Mouse (Mus musculus): Measurements from ENCODE around the gene Mrpl22. TPM values are rescaled to one million over a fixed set of nuclear protein-coding genes. Genes with fewer than 3 reads are reported as not detected.
"Not testable (repeated sequence)": the region's sequence is repeated elsewhere in the genome, so short reads cannot be mapped to it uniquely, and the experiment has no call there.

Mrpl22 gene
- polyA plus RNA-seq, 1 experiment from 2014 or later, result 117 TPM

- WGBS, result 48% methylated on average over 4 of the region's 4 CpGs
- Histone ChIP-seq H3K27ac (ENCODE audit: low read depth, low read length) (no peak overlapping the region), H3K27me3 (ENCODE audit: control insufficient read depth, insufficient read depth, low read length) (no peaks in the 10 kb centered on the region), H3K36me3 (ENCODE audit: control insufficient read depth, insufficient read depth, low read length) (no peaks in the 10 kb centered on the region), H3K4me3 (ENCODE audit: low read depth, low read length) (no peak overlapping the region), H3K4me2 (replicated peaks; ENCODE audit: low read depth, low read length) (no peak overlapping the region), H3K4me1 (replicated peaks; ENCODE audit: control insufficient read depth, insufficient read depth, low read length) (no peaks in the 10 kb centered on the region), H3K9me3 (ENCODE audit: control insufficient read depth, low read length) (no peaks in the 10 kb centered on the region), H3K9ac (ENCODE audit: low read depth, low read length) (no peak overlapping the region)
- ATAC-seq (ENCODE audit: low FRiP score) (no peak), DNase-seq (ENCODE audit: low spot score) (no peak)
These were observed 22.5 kb downstream of the Mrpl22 start for GRCm38 (mm10) chr11:58193860-58194520.

- Histone ChIP-seq H3K27me3 (ENCODE audit: control insufficient read depth, insufficient read depth, low read length) (no peaks in the 10 kb centered on the region), H3K4me3 (ENCODE audit: low read depth, low read length) (peak overlapping the region; percentile 31; the same call in 1 of the 2 replicates), H3K4me2 (replicated peaks; ENCODE audit: low read depth, low read length) (peak overlapping the region; percentile 51; the same call in 1 of the 2 replicates), H3K27ac (ENCODE audit: low read depth, low read length) (no peak overlapping the region), H3K36me3 (ENCODE audit: control insufficient read depth, insufficient read depth, low read length) (no peaks in the 10 kb centered on the region), H3K4me1 (replicated peaks; ENCODE audit: control insufficient read depth, insufficient read depth, low read length) (no peaks in the 10 kb centered on the region), H3K9me3 (ENCODE audit: control insufficient read depth, low read length) (no peaks in the 10 kb centered on the region), H3K9ac (ENCODE audit: low read depth, low read length) (no peak overlapping the region)
- DNase-seq (ENCODE audit: low spot score) (no peak), ATAC-seq (ENCODE audit: low FRiP score) (no peak)
- 87% methylated on average over 4 of the region's 4 CpGs for WGBS
These were observed 27.2 kb downstream of the Mrpl22 start for GRCm38 (mm10) chr11:58198663-58199062.

GRCm38 (mm10) chr11:58199229-58200037, 28.0 kb downstream of the Mrpl22 start, which contains the start of the genes Igtp and Irgm2:
Gene Igtp (plus strand): TSS chr11:58199556.
Gene Irgm2 (plus strand): TSS chr11:58199618.
- WGBS, result 9% methylated on average over 13 of the region's 15 CpGs
- H3K27ac ChIP-seq (ENCODE audit: low read depth, low read length); H3K4me1 ChIP-seq (replicated peaks; ENCODE audit: control insufficient read depth, insufficient read depth, low read length); H3K9me3 ChIP-seq (ENCODE audit: control insufficient read depth, low read length); H3K36me3 ChIP-seq (ENCODE audit: control insufficient read depth, insufficient read depth, low read length); ATAC-seq (ENCODE audit: low FRiP score); H3K27me3 ChIP-seq (ENCODE audit: control insufficient read depth, insufficient read depth, low read length): not testable (repeated sequence)
- peak within 1 kb of the TSS; percentile 51 for H3K4me2 ChIP-seq (replicated peaks; ENCODE audit: low read depth, low read length)
- peak within 1 kb of the TSS; percentile 25 for H3K9ac ChIP-seq (ENCODE audit: low read depth, low read length)
- peak; percentile 58 for DNase-seq (ENCODE audit: low spot score)
- H3K4me3 ChIP-seq (ENCODE audit: low read depth, low read length), result peak within 1 kb of the TSS; percentile 31

GRCm38 (mm10) chr11:58200226-58200625, 28.8 kb downstream of the Mrpl22 start:
- no peak for DNase-seq (ENCODE audit: low spot score)
- H3K4me1 ChIP-seq (replicated peaks; ENCODE audit: control insufficient read depth, insufficient read depth, low read length), result no peaks in the 10 kb centered on the region
- no peak overlapping the region for H3K4me2 ChIP-seq (replicated peaks; ENCODE audit: low read depth, low read length)
- WGBS, result 89% methylated on average over 4 of the region's 4 CpGs
- no peaks in the 10 kb centered on the region for H3K27me3 ChIP-seq (ENCODE audit: control insufficient read depth, insufficient read depth, low read length)
- H3K36me3 ChIP-seq (ENCODE audit: control insufficient read depth, insufficient read depth, low read length), result no peaks in the 10 kb centered on the region
- no peaks in the 10 kb centered on the region for H3K9me3 ChIP-seq (ENCODE audit: control insufficient read depth, low read length)
- H3K9ac ChIP-seq (ENCODE audit: low read depth, low read length), result no peak overlapping the region
- H3K4me3 ChIP-seq (ENCODE audit: low read depth, low read length), result no peak overlapping the region
- H3K27ac ChIP-seq (ENCODE audit: low read depth, low read length), result no peak overlapping the region
- no peak for ATAC-seq (ENCODE audit: low FRiP score)

GRCm38 (mm10) chr11:58201052-58201451, 29.6 kb downstream of the Mrpl22 start:
- Histone ChIP-seq H3K27ac (ENCODE audit: low read depth, low read length) (no peak overlapping the region), H3K27me3 (ENCODE audit: control insufficient read depth, insufficient read depth, low read length) (no peaks in the 10 kb centered on the region), H3K4me1 (replicated peaks; ENCODE audit: control insufficient read depth, insufficient read depth, low read length) (no peaks in the 10 kb centered on the region), H3K36me3 (ENCODE audit: control insufficient read depth, insufficient read depth, low read length) (no peaks in the 10 kb centered on the region), H3K4me2 (replicated peaks; ENCODE audit: low read depth, low read length) (no peak overlapping the region), H3K9ac (ENCODE audit: low read depth, low read length) (no peak overlapping the region), H3K9me3 (ENCODE audit: control insufficient read depth, low read length) (no peaks in the 10 kb centered on the region), H3K4me3 (ENCODE audit: low read depth, low read length) (no peak overlapping the region)
- DNase-seq (ENCODE audit: low spot score) (no peak), ATAC-seq (ENCODE audit: low FRiP score) (no peak)
- WGBS, result 88% methylated on average over 12 of the region's 12 CpGs

- Histone ChIP-seq H3K27me3 (ENCODE audit: control insufficient read depth, insufficient read depth, low read length) (no peaks in the 10 kb centered on the region), H3K36me3 (ENCODE audit: control insufficient read depth, insufficient read depth, low read length) (no peaks in the 10 kb centered on the region), H3K9ac (ENCODE audit: low read depth, low read length) (no peak overlapping the region), H3K4me2 (replicated peaks; ENCODE audit: low read depth, low read length) (no peak overlapping the region), H3K4me3 (ENCODE audit: low read depth, low read length) (no peak overlapping the region), H3K9me3 (ENCODE audit: control insufficient read depth, low read length) (no peaks in the 10 kb centered on the region), H3K27ac (ENCODE audit: low read depth, low read length) (no peak overlapping the region), H3K4me1 (replicated peaks; ENCODE audit: control insufficient read depth, insufficient read depth, low read length) (no peaks in the 10 kb centered on the region)
- WGBS, result 78% methylated on average over 1 of the region's 1 CpGs
- ATAC-seq (ENCODE audit: low FRiP score) (no peak), DNase-seq (ENCODE audit: low spot score) (no peak)
These were observed 38.9 kb downstream of the Mrpl22 start for GRCm38 (mm10) chr11:58210321-58210886.

- Histone ChIP-seq H3K27me3 (ENCODE audit: control insufficient read depth, insufficient read depth, low read length) (no peaks in the 10 kb centered on the region), H3K9ac (ENCODE audit: low read depth, low read length) (no peak overlapping the region), H3K4me2 (replicated peaks; ENCODE audit: low read depth, low read length) (no peak overlapping the region), H3K27ac (ENCODE audit: low read depth, low read length) (no peak overlapping the region), H3K4me1 (replicated peaks; ENCODE audit: control insufficient read depth, insufficient read depth, low read length) (no peaks in the 10 kb centered on the region), H3K9me3 (ENCODE audit: control insufficient read depth, low read length) (no peaks in the 10 kb centered on the region), H3K36me3 (ENCODE audit: control insufficient read depth, insufficient read depth, low read length) (no peaks in the 10 kb centered on the region), H3K4me3 (ENCODE audit: low read depth, low read length) (no peak overlapping the region)
- DNase-seq (ENCODE audit: low spot score) (no peak), ATAC-seq (ENCODE audit: low FRiP score) (no peak)
- WGBS, result 28% methylated on average over 9 of the region's 9 CpGs
These were observed 39.7 kb downstream of the Mrpl22 start for GRCm38 (mm10) chr11:58211062-58211681.

- Histone ChIP-seq H3K4me2 (replicated peaks; ENCODE audit: low read depth, low read length) (no peak overlapping the region), H3K4me1 (replicated peaks; ENCODE audit: control insufficient read depth, insufficient read depth, low read length) (no peaks in the 10 kb centered on the region), H3K9ac (ENCODE audit: low read depth, low read length) (no peak overlapping the region), H3K9me3 (ENCODE audit: control insufficient read depth, low read length) (no peaks in the 10 kb centered on the region), H3K4me3 (ENCODE audit: low read depth, low read length) (no peak overlapping the region), H3K27ac (ENCODE audit: low read depth, low read length) (no peak overlapping the region), H3K27me3 (ENCODE audit: control insufficient read depth, insufficient read depth, low read length) (no peaks in the 10 kb centered on the region), H3K36me3 (ENCODE audit: control insufficient read depth, insufficient read depth, low read length) (no peaks in the 10 kb centered on the region)
- 17% methylated on average over 2 of the region's 2 CpGs for WGBS
- DNase-seq (ENCODE audit: low spot score) (no peak), ATAC-seq (ENCODE audit: low FRiP score) (no peak)
These were observed 40.2 kb downstream of the Mrpl22 start for GRCm38 (mm10) chr11:58211682-58212067.
